Mouse (Mus musculus): ENCODE results near the gene Nckap1l. TPM values are rescaled to one million over a fixed set of nuclear protein-coding genes. Genes with fewer than 3 reads are reported as not detected.
"Not testable (repeated sequence)": the region's sequence is repeated elsewhere in the genome, so short reads cannot be mapped to it uniquely, and the experiment has no call there.

The Nckap1l gene
- 5.9 and 7.0 TPM in 2 replicates for polyA plus RNA-seq (2015; fragmentation: Nextera tagmentation; extraction: Ambion mirVana)

DNA sequence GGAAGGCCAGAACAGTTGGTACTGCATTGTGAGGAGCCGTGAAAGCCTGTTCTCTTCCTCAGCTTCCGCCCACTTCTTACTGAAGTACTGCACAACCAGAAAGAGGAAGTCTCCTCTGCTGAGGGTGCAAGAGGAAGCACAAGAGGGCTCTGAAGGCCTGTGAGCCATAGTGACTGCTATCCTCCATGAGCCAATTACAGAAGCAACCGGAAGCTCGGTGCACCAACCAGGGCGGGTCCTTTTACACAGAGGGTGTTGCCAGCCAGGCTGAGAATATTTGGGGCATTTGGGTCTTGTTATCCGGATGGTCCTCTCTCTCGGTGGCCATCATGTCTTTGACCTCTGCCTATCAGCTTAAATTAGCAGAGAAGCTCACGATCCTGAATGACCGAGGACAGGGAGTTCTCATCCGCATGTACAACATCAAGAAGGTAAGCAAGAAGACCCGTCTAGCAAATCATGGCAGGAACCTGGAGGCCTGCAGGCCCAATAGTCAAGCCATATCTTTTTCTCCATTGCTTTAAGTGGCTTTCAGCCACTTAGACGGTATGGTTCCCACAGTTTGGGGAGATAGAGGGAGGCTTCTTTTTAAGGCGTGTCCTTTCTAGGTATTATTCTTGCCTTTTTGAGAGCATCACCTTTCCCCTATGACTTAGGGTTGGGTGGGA is at the start of gene Nckap1l:
TSS of gene Nckap1l (plus strand) at position 244 of the 668 bp plus-strand sequence.
- WGBS (ENCODE audit: insufficient replicate concordance) = 30% methylated on average over 13 of the region's 13 CpGs
- Histone ChIP-seq H3K27me3 (no peaks in the 10 kb centered on the region), H3K27ac (no peak within 1 kb of the TSS), H3K4me1 (replicated peaks) (0 out of 2 replicates have a peak, but pooled peaks cover 2% of the 10 kb centered on the region), H3K4me3 (replicated peaks) (peak within 1 kb of the TSS; percentile 33), H3K9ac (no peak within 1 kb of the TSS), H3K36me3 (no peaks in the 10 kb centered on the region), H3K9me3 (replicated peaks) (no peaks in the 10 kb centered on the region), H3K4me2 (peak within 1 kb of the TSS; percentile 44)
- ATAC-seq (ENCODE audit: low read depth) (peak; percentile 83), DNase-seq (peak; percentile 46)

GRCm38 (mm10) chr15:103405586-103405985 is 48.0 kb upstream of the Nckap1l start:
- H3K36me3 ChIP-seq; H3K4me2 ChIP-seq; DNase-seq; H3K27me3 ChIP-seq; H3K4me3 ChIP-seq (replicated peaks); H3K9ac ChIP-seq; H3K9me3 ChIP-seq (replicated peaks); H3K27ac ChIP-seq; H3K4me1 ChIP-seq (replicated peaks); ATAC-seq (ENCODE audit: low read depth): not testable (repeated sequence)
- WGBS (ENCODE audit: insufficient replicate concordance) = 67% methylated on average over 3 of the region's 3 CpGs

DNA sequence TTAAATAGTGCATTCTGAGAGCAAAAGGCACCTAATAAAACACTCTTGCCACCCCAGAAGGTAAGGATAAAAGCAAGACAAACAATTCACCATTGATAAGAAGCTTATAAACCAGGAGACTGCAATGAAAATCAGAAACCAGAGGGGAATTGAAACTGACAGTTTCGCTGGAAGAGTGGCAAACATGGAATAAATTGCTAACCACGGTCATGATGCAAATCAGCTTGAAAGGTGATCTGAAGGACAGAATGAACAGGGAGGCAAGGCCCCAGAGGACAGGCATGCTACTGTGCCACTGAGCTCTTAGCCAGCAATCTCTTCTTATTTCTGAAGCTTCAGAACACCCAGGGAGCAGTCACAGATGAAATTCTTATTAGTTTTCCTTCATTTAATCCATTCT is 26.6 kb upstream of the Nckap1l start:
- no peaks in the 10 kb centered on the region for H3K27me3 ChIP-seq
- no peak overlapping the region for H3K4me3 ChIP-seq (replicated peaks)
- H3K9ac ChIP-seq = no peak overlapping the region
- H3K27ac ChIP-seq = no peak overlapping the region
- WGBS (ENCODE audit: insufficient replicate concordance) = 40% methylated on average over 2 of the region's 2 CpGs
- H3K4me2 ChIP-seq = no peak overlapping the region
- ATAC-seq (ENCODE audit: low read depth) (no peak), DNase-seq (no peak)
- H3K4me1 ChIP-seq (replicated peaks) = no peaks in the 10 kb centered on the region
- H3K36me3 ChIP-seq = no peaks in the 10 kb centered on the region
- no peaks in the 10 kb centered on the region for H3K9me3 ChIP-seq (replicated peaks)

- no peaks in the 10 kb centered on the region for H3K36me3 ChIP-seq
- no peak for ATAC-seq (ENCODE audit: low read depth)
- no peaks in the 10 kb centered on the region for H3K27me3 ChIP-seq
- H3K4me2 ChIP-seq = no peak within 1 kb of the TSS
- DNase-seq = no peak
- 63% methylated on average over 16 of the region's 16 CpGs for WGBS (ENCODE audit: insufficient replicate concordance)
- no peaks in the 10 kb centered on the region for H3K9me3 ChIP-seq (replicated peaks)
- no peak within 1 kb of the TSS for H3K4me3 ChIP-seq (replicated peaks)
- H3K4me1 ChIP-seq (replicated peaks) = no peaks in the 10 kb centered on the region
- no peak within 1 kb of the TSS for H3K27ac ChIP-seq
- H3K9ac ChIP-seq = no peak within 1 kb of the TSS
These were observed 23.4 kb upstream of the Nckap1l start, which contains the start of gene Gtsf1 for GRCm38 (mm10) chr15:103430241-103430640. TSS of gene Gtsf1 (minus strand) at chr15:103430470.

DNA sequence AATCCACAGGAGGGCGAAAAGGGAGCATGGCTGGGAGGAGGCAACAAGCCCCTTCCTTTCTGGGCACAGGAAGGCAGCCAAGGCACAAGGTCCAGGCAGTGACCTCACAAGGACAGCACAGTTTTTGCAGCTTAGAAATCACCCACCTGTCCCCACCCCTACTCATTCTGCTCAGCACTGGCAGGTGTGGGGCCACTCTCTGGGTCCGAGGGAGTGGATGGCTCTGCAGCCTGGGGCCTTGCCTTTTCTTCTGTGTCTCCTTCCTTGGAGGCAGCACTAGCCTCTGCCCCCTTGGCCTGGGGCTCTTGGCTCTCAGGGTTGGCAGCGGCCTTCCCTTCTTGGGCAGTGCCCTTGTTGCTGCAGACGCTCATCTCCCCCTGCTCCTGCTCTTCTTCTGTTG is 7.6 kb upstream of the Nckap1l start:
- not testable (repeated sequence) for H3K9ac ChIP-seq; H3K27me3 ChIP-seq; DNase-seq; H3K27ac ChIP-seq; H3K4me2 ChIP-seq; H3K4me1 ChIP-seq (replicated peaks); ATAC-seq (ENCODE audit: low read depth); H3K9me3 ChIP-seq (replicated peaks); H3K36me3 ChIP-seq; H3K4me3 ChIP-seq (replicated peaks)
- 71% methylated on average over 4 of the region's 4 CpGs for WGBS (ENCODE audit: insufficient replicate concordance)

- Histone ChIP-seq H3K27ac (no peak within 1 kb of the TSS), H3K36me3 (no peaks in the 10 kb centered on the region), H3K4me2 (no peak within 1 kb of the TSS), H3K9me3 (replicated peaks) (no peaks in the 10 kb centered on the region), H3K4me1 (replicated peaks) (0 out of 2 replicates have a peak, but pooled peaks cover under 1% of the 10 kb centered on the region), H3K9ac (no peak within 1 kb of the TSS), H3K27me3 (no peaks in the 10 kb centered on the region), H3K4me3 (replicated peaks) (no peak within 1 kb of the TSS)
- no peak for DNase-seq
- no peak for ATAC-seq (ENCODE audit: low read depth)
- 41% methylated on average over 3 of the region's 3 CpGs for WGBS (ENCODE audit: insufficient replicate concordance)
These were observed 5.2 kb upstream of the Nckap1l start, which contains the start of gene Gtsf2 for GRCm38 (mm10) chr15:103448369-103448768. TSS of gene Gtsf2 (minus strand) at chr15:103448469.

- H3K9ac ChIP-seq = no peak overlapping the region
These were observed 855 bp downstream of the Nckap1l start for GRCm38 (mm10) chr15:103454449-103454848.

DNA sequence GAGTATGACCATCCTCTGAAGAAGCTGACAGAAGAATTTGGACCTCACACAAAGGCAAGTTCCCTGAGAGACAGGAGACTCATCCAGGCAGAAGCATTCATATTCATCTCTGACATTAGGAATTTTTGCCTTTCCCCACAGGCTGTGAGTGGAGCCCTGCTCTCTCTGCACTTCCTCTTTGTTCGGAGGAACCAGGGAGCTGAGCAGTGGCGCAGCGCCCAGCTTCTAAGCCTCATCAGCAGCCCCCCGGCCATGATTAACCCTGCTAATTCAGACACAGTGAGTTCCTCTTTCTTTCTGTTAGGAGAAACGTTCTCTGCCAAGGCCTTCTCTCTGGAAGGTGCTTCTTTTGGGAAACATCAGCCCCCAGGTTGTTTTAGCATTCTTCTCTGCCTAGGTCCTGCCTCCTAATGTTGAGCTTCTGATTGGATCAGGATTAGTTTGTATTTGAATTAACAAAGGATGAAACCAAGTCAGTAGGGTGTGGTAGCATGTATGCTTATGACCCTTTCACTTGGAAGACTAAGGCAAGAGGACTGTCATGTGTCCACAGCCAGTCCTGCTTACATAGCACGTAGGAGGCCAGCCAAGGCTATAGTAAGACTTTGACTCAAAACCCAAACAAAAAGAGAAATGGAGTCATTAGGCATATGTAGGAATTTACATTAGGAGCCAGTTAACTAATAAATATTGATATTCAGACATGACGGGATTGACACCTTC is 9.1 kb downstream of the Nckap1l start:
- Histone ChIP-seq H3K4me1 (replicated peaks) (no peaks in the 10 kb centered on the region), H3K9me3 (replicated peaks) (no peaks in the 10 kb centered on the region), H3K4me3 (replicated peaks) (no peak overlapping the region), H3K4me2 (no peak overlapping the region), H3K27ac (no peak overlapping the region), H3K9ac (no peak overlapping the region), H3K36me3 (no peaks in the 10 kb centered on the region), H3K27me3 (no peaks in the 10 kb centered on the region)
- 47% methylated on average over 7 of the region's 7 CpGs for WGBS (ENCODE audit: insufficient replicate concordance)
- DNase-seq (no peak), ATAC-seq (ENCODE audit: low read depth) (no peak)

More at GRCm38 (mm10) chr15:103454449-103454848, 855 bp downstream of the Nckap1l start:
- Histone ChIP-seq H3K36me3 (no peaks in the 10 kb centered on the region), H3K27me3 (no peaks in the 10 kb centered on the region), H3K4me2 (peak overlapping the region; percentile 44), H3K9me3 (replicated peaks) (no peaks in the 10 kb centered on the region), H3K4me1 (replicated peaks) (0 out of 2 replicates have a peak, but pooled peaks cover 2% of the 10 kb centered on the region), H3K4me3 (replicated peaks) (peak overlapping the region; percentile 33), H3K27ac (no peak overlapping the region)
- WGBS (ENCODE audit: insufficient replicate concordance) = 37% methylated on average over 6 of the region's 6 CpGs
- DNase-seq (no peak), ATAC-seq (ENCODE audit: low read depth) (no peak)

DNA sequence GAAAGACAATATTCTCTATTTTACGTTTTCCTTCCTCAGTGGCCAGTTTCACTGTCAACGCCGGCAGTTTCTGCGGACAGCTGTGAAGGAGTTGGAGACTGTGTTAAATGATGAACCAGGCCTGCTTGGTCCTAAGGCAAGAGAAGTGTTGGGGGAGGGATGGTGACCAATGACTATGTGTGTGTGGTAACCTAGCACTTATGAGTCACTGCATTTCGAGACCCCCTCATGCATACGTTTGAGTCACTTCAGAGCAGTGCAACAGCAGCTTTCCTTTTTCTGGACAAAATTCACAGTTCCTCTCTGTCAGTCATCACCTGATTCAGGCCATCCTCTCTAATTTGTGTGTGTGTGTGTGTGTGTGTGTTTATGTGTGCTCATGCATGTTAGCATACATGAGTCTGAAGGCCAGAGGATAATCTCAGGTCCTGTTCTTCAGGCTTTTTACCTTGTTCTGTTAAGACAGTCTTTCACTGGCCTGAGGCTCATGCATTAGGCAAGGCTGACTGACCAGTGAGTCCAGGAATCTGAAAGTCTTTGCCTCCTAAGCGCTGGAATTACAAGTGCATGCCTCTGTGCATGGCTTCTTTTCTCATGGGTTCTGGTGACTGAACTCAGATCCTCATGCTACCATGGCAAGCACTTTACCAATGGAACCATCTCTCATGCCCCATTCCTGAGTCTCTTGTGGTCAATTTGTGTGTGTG is 18.0 kb downstream of the Nckap1l start:
- H3K27ac ChIP-seq = no peak overlapping the region
- no peaks in the 10 kb centered on the region for H3K36me3 ChIP-seq
- no peak overlapping the region for H3K9ac ChIP-seq
- H3K4me1 ChIP-seq (replicated peaks) = no peaks in the 10 kb centered on the region
- WGBS (ENCODE audit: insufficient replicate concordance) = 70% methylated on average over 7 of the region's 7 CpGs
- H3K4me3 ChIP-seq (replicated peaks) = no peak overlapping the region
- no peaks in the 10 kb centered on the region for H3K27me3 ChIP-seq
- ATAC-seq (ENCODE audit: low read depth) (no peak), DNase-seq (no peak)
- no peaks in the 10 kb centered on the region for H3K9me3 ChIP-seq (replicated peaks)
- no peak overlapping the region for H3K4me2 ChIP-seq

- Histone ChIP-seq H3K27me3 (no peaks in the 10 kb centered on the region), H3K36me3 (no peaks in the 10 kb centered on the region), H3K4me1 (replicated peaks) (no peaks in the 10 kb centered on the region), H3K4me2 (no peak overlapping the region), H3K9me3 (replicated peaks) (no peaks in the 10 kb centered on the region), H3K4me3 (replicated peaks) (no peak overlapping the region), H3K9ac (no peak overlapping the region), H3K27ac (no peak overlapping the region)
- 56% methylated on average over 3 of the region's 3 CpGs for WGBS (ENCODE audit: insufficient replicate concordance)
- ATAC-seq (ENCODE audit: low read depth) (no peak), DNase-seq (no peak)
These were observed 18.7 kb downstream of the Nckap1l start for GRCm38 (mm10) chr15:103472265-103472664.

GRCm38 (mm10) chr15:103473182-103473581 is 19.6 kb downstream of the Nckap1l start:
- no peaks in the 10 kb centered on the region for H3K27me3 ChIP-seq
- no peak overlapping the region for H3K9ac ChIP-seq
- H3K9me3 ChIP-seq (replicated peaks) = no peaks in the 10 kb centered on the region
- H3K4me1 ChIP-seq (replicated peaks) = no peaks in the 10 kb centered on the region
- H3K4me3 ChIP-seq (replicated peaks) = no peak overlapping the region
- ATAC-seq (ENCODE audit: low read depth) (no peak), DNase-seq (no peak)
- H3K4me2 ChIP-seq = no peak overlapping the region
- WGBS (ENCODE audit: insufficient replicate concordance) = 70% methylated on average over 7 of the region's 7 CpGs
- H3K27ac ChIP-seq = no peak overlapping the region
- H3K36me3 ChIP-seq = no peaks in the 10 kb centered on the region

All from liver, embryonic 13.5 days (tissue).